Mouse (Mus musculus) lung, embryonic 16.5 days (tissue): ENCODE results near the gene Cd63. TPM values are rescaled to one million over a fixed set of nuclear protein-coding genes. Genes with fewer than 3 reads are reported as not detected.

Experiments used
- ATAC-seq: fragments of 200-750 bp; cut with Nextera tagmentation; 2 replicates; pipeline ENCODE4 v1.8.0; 2017; ENCODE audit warnings: low read depth, mild to moderate bottlenecking, moderate library complexity
- H3K27ac ChIP-seq: fragments of 300-500 bp; sonication (generic); 2 replicates; pipeline ENCODE4 v1.5.1; 2014; ENCODE audit warnings: mild to moderate bottlenecking, control low read depth, low read length
- H3K27me3 ChIP-seq: fragments of 300-500 bp; sonication (generic); 2 replicates; pipeline ENCODE4 v1.6.1; 2014; ENCODE audit warnings: low read depth, low read length, mixed read lengths; ENCODE audit not compliant: control insufficient read depth, insufficient read depth
- H3K36me3 ChIP-seq: fragments of 300-500 bp; sonication (generic); 2 replicates; pipeline ENCODE4 v1.6.1; 2014; ENCODE audit warnings: low read length; ENCODE audit not compliant: control insufficient read depth, insufficient read depth
- H3K4me1 ChIP-seq: fragments of 300-500 bp; sonication (generic); replicated peaks from 2 replicates; pipeline ENCODE4 v1.6.1; 2014; ENCODE audit warnings: low read length, mixed read lengths; ENCODE audit not compliant: control insufficient read depth, insufficient read depth
- H3K4me2 ChIP-seq: fragments of 300-500 bp; sonication (generic); 2 replicates; pipeline ENCODE4 v1.6.1; 2014; ENCODE audit warnings: low read depth, low read length, control low read depth
- H3K4me3 ChIP-seq: fragments of 300-500 bp; sonication (generic); 2 replicates; pipeline ENCODE4 v1.5.1; 2014; ENCODE audit warnings: mild to moderate bottlenecking, low read length, control low read depth
- H3K9ac ChIP-seq: fragments of 300-500 bp; sonication (generic); 2 replicates; pipeline ENCODE4 v1.6.1; 2014; ENCODE audit warnings: low read length, control low read depth
- H3K9me3 ChIP-seq: fragments of 300-500 bp; sonication (generic); 2 replicates; pipeline ENCODE4 v1.6.1; 2016; ENCODE audit warnings: low read length; ENCODE audit not compliant: control insufficient read depth
- WGBS: fragments of 180-500 bp; shearing (Covaris S2); extraction: QIAGEN DNeasy Blood & Tissue Kit; methylation state at CpG from one replicate; pipeline ENCODE4 v1.1.7; 2014; 5-methylcytosine and 5-hydroxymethylcytosine counted together
- polyA plus RNA-seq: library from polyadenylated mRNA; unstranded; fragments of >200 nt; fragmentation: Nextera tagmentation; extraction: Ambion mirVana; gene quantifications from 2 replicates; pipeline ENCODE4 v1.2.1, GENCODE M21; 2015

The Cd63 gene
- polyA plus RNA-seq, result 568 and 590 TPM in 2 replicates

GRCm38 (mm10) chr10:128900698-128901097, at the start of gene Cd63:
TSS of gene Cd63 (plus strand) at chr10:128900989.
- peaks cover 13% of the 10 kb centered on the region for H3K4me1 ChIP-seq
- WGBS, result 68% methylated on average over 3 of the region's 3 CpGs
- H3K27me3 ChIP-seq, result peaks cover 7% of the 10 kb centered on the region; the same call in 1 of the 2 replicates
- no peaks in the 10 kb centered on the region for H3K9me3 ChIP-seq
- no peaks in the 10 kb centered on the region for H3K36me3 ChIP-seq
- H3K9ac ChIP-seq, result no peak within 1 kb of the TSS
- no peak for ATAC-seq
- H3K4me3 ChIP-seq, result no peak within 1 kb of the TSS
- H3K27ac ChIP-seq, result no peak within 1 kb of the TSS
- no peak within 1 kb of the TSS for H3K4me2 ChIP-seq

- Histone ChIP-seq H3K4me3 (no peak overlapping the region), H3K9ac (no peak overlapping the region), H3K9me3 (no peaks in the 10 kb centered on the region), H3K27me3 (no peaks in the 10 kb centered on the region), H3K27ac (no peak overlapping the region), H3K36me3 (peaks cover 17% of the 10 kb centered on the region), H3K4me1 (no peaks in the 10 kb centered on the region), H3K4me2 (no peak overlapping the region)
- no peak for ATAC-seq
These were observed 39.6 kb upstream of the Cd63 start for GRCm38 (mm10) chr10:128861176-128861575.

- H3K4me1 ChIP-seq, result no peaks in the 10 kb centered on the region
- H3K36me3 ChIP-seq, result peaks cover 25% of the 10 kb centered on the region
- no peaks in the 10 kb centered on the region for H3K27me3 ChIP-seq
- H3K9ac ChIP-seq, result no peak overlapping the region
- WGBS, result 79% methylated on average over 3 of the region's 3 CpGs
- no peak overlapping the region for H3K27ac ChIP-seq
- H3K4me2 ChIP-seq, result no peak overlapping the region
- H3K4me3 ChIP-seq, result no peak overlapping the region
- no peak for ATAC-seq
- H3K9me3 ChIP-seq, result no peaks in the 10 kb centered on the region
These were observed 34.7 kb upstream of the Cd63 start for GRCm38 (mm10) chr10:128866042-128866441.

GRCm38 (mm10) chr10:128866518-128866917, 34.3 kb upstream of the Cd63 start:
- H3K27me3 ChIP-seq, result no peaks in the 10 kb centered on the region
- H3K36me3 ChIP-seq, result peaks cover 27% of the 10 kb centered on the region
- H3K9me3 ChIP-seq, result no peaks in the 10 kb centered on the region
- no peak overlapping the region for H3K27ac ChIP-seq
- H3K4me2 ChIP-seq, result no peak overlapping the region
- no peaks in the 10 kb centered on the region for H3K4me1 ChIP-seq
- no peak for ATAC-seq
- WGBS, result 96% methylated on average over 1 of the region's 1 CpGs
- H3K4me3 ChIP-seq, result no peak overlapping the region
- H3K9ac ChIP-seq, result no peak overlapping the region

- no peak for ATAC-seq
- peaks cover 38% of the 10 kb centered on the region for H3K36me3 ChIP-seq
These were observed 30.4 kb upstream of the Cd63 start for GRCm38 (mm10) chr10:128870341-128870740.

GRCm38 (mm10) chr10:128878291-128878690, 22.5 kb upstream of the Cd63 start:
- H3K36me3 ChIP-seq, result peaks cover 20% of the 10 kb centered on the region
- no peaks in the 10 kb centered on the region for H3K4me1 ChIP-seq
- no peak overlapping the region for H3K27ac ChIP-seq
- no peak for ATAC-seq
- no peak overlapping the region for H3K9ac ChIP-seq
- H3K27me3 ChIP-seq, result no peaks in the 10 kb centered on the region
- no peaks in the 10 kb centered on the region for H3K9me3 ChIP-seq
- no peak overlapping the region for H3K4me3 ChIP-seq
- no peak overlapping the region for H3K4me2 ChIP-seq

More at GRCm38 (mm10) chr10:128870341-128870740, 30.4 kb upstream of the Cd63 start:
- Histone ChIP-seq H3K27me3 (no peaks in the 10 kb centered on the region), H3K27ac (no peak overlapping the region), H3K4me3 (no peak overlapping the region), H3K4me2 (no peak overlapping the region), H3K9ac (no peak overlapping the region), H3K4me1 (no peaks in the 10 kb centered on the region), H3K9me3 (no peaks in the 10 kb centered on the region)
- 80% methylated on average over 3 of the region's 3 CpGs for WGBS

- Histone ChIP-seq H3K27ac (no peak overlapping the region), H3K9me3 (no peaks in the 10 kb centered on the region), H3K27me3 (no peaks in the 10 kb centered on the region), H3K36me3 (peaks cover 15% of the 10 kb centered on the region), H3K4me3 (no peak overlapping the region), H3K9ac (no peak overlapping the region), H3K4me2 (no peak overlapping the region), H3K4me1 (no peaks in the 10 kb centered on the region)
- no peak for ATAC-seq
- WGBS, result 90% methylated on average over 2 of the region's 2 CpGs
These were observed 22.0 kb upstream of the Cd63 start for GRCm38 (mm10) chr10:128878811-128879210.

GRCm38 (mm10) chr10:128882067-128882466, 18.7 kb upstream of the Cd63 start:
- H3K9me3 ChIP-seq, result no peaks in the 10 kb centered on the region
- H3K27ac ChIP-seq, result no peak overlapping the region
- no peak overlapping the region for H3K9ac ChIP-seq
- 87% methylated on average over 5 of the region's 5 CpGs for WGBS
- no peak overlapping the region for H3K4me2 ChIP-seq
- H3K4me1 ChIP-seq, result no peaks in the 10 kb centered on the region
- no peaks in the 10 kb centered on the region for H3K27me3 ChIP-seq
- no peak overlapping the region for H3K4me3 ChIP-seq
- no peak for ATAC-seq
- H3K36me3 ChIP-seq, result peaks cover 9% of the 10 kb centered on the region

- 4% methylated on average over 7 of the region's 7 CpGs for WGBS
- Histone ChIP-seq H3K27me3 (peaks cover 4% of the 10 kb centered on the region; the same call in 1 of the 2 replicates), H3K4me1 (peaks cover 19% of the 10 kb centered on the region), H3K36me3 (no peaks in the 10 kb centered on the region), H3K9ac (peak overlapping the region; percentile 57), H3K4me3 (peak overlapping the region; percentile 35), H3K27ac (no peak overlapping the region), H3K9me3 (no peaks in the 10 kb centered on the region), H3K4me2 (peak overlapping the region; percentile 51)
- peak; percentile 30 for ATAC-seq
These were observed 11.6 kb upstream of the Cd63 start for GRCm38 (mm10) chr10:128888941-128889827.
